Mouse (Mus musculus): Measurements from ENCODE around the gene Il6st.
A peak's percentile ranks its signal among the peaks of the same experiment; 100 is the strongest.

The Il6st gene

GRCm38 (mm10) chr13:112486676-112487075, 22.8 kb downstream of the Il6st start:
- no peak for DNase-seq

DNA sequence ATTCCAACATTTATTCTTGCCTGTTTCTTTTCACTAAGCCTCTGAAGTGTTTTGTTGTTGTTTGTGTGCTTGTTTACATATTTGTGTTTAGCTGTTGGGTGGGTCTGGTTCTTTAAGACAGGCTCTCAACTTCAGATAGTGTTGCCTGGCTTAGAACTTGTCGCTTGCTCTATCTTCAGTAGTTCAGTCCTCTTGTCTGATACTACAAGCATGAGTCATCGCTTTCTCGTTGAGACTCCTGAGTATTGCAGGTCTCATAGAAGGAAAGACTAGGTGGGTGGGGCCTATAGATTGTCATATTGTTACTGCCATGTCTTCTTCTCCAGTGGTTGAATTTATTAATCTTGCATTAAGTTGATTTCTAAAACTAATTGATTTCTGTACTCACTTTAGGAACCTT, 26.2 kb downstream of the Il6st start:
- no peak for DNase-seq

DNA sequence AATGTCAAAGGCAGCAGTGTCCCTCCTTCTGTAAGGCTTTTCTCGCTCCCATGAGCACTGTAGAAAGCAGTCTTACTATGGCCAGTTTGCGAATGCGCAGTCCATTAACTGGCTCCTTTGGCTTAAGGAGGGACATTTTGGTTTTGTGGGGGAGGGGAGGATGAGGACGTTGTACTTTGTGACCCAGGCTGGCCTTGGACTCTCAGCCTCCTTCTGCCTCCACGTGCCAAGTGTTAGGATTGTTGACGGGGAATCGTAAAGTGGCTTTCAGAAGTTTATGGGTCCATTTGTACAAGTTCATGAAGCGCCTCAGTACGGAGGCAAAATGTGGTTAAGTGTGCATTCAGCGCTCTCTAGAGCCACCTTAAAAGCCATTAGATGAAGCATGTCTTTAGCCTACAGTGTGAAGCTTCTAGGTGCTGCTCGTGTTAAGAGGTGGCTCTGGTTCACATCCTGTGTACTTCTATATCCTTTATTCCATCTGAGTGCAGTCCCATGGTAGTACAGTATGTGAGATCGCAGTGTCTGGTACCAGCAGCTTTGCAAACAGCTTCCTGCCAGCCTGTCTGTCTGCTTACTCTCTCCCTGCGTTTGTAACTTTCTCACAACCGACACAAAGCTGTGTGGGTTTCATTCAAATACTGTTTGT, 27.9 kb downstream of the Il6st start:
- DNase-seq = peak; percentile 50 to 56

DNA sequence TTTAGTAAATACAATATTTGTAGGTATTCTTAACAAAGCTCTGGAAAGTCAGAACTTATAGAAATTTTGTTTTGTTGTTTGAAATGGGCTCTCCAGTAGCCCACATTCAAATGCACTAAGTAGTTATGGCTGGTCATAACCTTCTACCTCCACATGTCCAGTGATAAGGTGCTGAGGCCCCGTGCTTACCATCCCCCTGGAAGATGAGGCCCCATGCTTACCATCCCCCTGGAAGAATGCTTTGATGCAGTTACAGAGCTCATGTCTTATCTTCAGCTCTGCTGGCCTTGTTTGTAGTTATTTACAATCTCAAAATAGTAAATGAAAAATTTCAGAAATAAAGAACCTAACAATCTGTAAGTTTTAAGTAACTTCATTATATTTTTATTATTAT, 28.4 kb downstream of the Il6st start:
- DNase-seq = no peak

GRCm38 (mm10) chr13:112494590-112494989, 30.7 kb downstream of the Il6st start:
- no peak for DNase-seq

DNA sequence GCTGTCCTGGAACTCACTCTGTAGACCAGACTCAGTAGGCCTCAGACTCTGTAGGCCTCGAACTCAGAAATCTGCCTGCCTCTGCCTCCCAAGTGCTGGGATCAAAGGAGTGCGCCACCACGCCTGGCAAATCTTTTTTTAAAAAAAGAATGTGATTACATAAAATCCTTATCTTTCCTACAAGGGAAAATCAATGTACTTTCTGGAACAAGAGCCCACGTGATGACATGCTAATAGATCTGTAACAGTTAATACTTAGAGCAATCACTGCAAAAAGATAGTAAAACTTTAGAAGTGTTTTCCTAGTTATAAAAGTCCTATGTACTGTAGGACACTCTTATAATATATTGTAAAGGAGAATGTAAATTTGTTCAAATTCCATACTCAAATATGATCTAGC, 36.2 kb downstream of the Il6st start:
- DNase-seq = no peak

- DNase-seq = no peak
Observed at GRCm38 (mm10) chr13:112500466-112500865, 36.6 kb downstream of the Il6st start.

DNA sequence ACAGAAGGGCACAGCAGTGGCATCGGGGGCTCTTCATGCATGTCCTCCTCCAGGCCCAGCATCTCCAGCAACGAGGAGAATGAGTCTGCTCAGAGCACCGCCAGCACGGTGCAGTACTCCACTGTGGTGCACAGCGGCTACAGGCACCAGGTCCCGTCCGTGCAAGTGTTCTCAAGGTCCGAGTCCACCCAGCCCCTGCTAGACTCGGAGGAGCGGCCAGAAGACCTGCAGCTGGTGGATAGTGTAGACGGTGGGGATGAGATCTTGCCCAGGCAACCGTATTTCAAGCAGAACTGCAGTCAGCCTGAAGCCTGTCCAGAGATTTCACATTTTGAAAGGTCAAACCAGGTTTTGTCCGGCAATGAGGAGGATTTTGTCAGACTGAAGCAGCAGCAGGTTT, 40.0 kb downstream of the Il6st start:
- no peak for DNase-seq

- DNase-seq = no peak
Observed at GRCm38 (mm10) chr13:112505436-112505835, 41.6 kb downstream of the Il6st start.

GRCm38 (mm10) chr13:112506766-112507165, 42.9 kb downstream of the Il6st start:
- no peak for DNase-seq

DNA sequence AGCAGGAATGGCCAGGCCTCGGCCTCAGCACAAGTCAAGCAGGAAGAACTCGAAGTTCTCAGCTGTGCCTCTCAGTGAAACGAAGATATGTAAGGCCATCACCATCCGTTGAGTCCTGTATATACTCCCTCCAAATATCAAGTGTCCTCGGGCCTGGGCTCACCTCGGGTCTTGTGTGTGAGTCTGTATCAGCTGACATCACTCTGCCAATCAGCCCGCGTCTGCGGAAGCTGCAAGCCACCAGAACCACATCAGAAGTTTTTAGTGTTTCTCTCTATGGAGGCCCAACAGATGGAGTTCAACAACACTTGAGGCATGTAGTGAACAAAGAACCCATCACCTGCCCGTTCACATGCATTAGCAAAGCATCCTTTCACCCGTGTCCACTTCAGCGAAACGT, 43.8 kb downstream of the Il6st start:
- DNase-seq = no peak

DNA sequence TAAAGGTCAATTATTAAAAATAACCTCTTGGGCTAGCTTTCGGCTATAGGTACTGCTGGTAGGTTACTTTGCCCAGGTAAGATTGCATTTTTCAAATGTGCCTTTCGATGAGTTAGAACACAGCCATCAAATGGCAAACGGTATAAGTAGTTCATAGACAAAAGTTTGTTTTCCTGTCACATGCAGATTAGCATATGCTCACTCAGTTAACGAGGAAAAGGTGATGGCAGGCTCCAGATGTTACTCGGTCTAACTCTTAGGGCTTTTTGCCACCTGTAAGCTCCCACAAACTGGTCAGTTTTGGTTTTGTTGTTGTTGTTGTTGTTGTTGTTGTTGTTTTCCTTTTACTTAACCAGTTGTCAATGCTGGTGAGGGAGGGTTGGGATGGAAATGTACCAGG, 44.6 kb downstream of the Il6st start:
- DNase-seq = no peak

- peak; percentile 30 to 61 for DNase-seq
Observed at GRCm38 (mm10) chr13:112509465-112509864, 45.6 kb downstream of the Il6st start.

GRCm38 (mm10) chr13:112510437-112511212, 46.8 kb downstream of the Il6st start:
- DNase-seq = no peak

GRCm38 (mm10) chr13:112511261-112511660, 47.4 kb downstream of the Il6st start:
- DNase-seq = peak in 1 of 2 experiments; percentile 25

DNA sequence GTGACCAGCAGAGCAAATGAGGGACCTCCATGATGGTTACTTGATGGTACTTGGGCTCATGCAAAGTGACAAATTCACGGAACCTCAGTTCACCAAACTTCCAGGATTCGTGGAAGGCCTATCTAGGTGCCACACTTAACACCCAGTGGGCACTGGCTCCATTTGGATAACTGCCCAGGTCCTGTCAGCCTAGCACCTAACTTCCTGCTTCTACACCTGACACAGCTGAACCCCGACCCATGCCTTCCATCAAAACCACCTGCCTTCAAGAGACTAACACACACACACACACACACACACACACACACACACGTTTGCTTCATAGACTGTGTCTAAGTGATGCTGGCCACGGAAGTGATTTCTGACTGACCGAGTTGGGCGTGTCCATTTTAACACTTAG, 47.9 kb downstream of the Il6st start:
- DNase-seq = no peak

DNA sequence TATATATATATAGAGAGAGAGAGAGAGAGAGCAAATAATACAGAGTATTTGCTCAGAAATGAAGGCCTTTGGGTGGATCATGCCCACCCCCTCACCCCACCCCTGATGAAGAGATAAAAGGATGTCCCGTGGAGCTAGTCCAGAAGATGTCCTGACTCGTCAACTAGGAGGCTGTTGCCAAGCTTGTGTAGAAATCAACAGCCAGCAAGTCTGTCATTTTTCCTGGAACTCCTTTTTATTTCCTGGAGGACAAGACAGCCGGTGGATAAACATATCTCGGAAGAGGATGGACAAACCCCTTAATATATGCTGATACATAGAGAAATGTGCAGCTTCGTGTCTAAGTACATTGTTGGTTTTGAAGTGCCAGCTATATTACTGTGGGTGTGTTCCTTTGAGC, 49.0 kb downstream of the Il6st start:
- DNase-seq = no peak

- DNase-seq = no peak
Observed at GRCm38 (mm10) chr13:112514546-112514945, 50.7 kb downstream of the Il6st start.

DNA sequence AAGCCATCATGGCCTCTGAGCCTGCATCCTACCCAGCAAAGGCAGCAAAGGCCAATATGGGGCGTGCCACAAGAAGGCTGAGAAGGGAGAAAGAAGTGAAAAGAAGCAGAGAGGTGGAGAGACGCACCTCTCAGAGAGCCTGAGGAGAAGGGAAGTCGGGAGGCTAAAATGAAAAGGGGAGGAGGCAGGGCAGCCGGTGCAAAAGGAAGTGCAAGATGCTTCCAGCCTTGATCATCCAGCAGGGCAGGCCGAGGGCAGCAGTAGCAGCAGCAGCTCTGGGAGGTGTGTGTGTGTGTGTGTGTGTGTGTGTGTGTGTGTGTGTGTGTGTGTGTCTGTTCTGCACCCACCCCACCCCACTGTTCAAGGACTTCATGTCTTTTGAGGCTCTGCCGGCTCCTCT, 58.4 kb downstream of the Il6st start:
- DNase-seq = no peak

- DNase-seq = no peak
Observed at GRCm38 (mm10) chr13:112522896-112523295, 59.0 kb downstream of the Il6st start.

- peak in 1 of 2 experiments; percentile 28 for DNase-seq
Observed at GRCm38 (mm10) chr13:112523346-112523970, 59.6 kb downstream of the Il6st start.

DNA sequence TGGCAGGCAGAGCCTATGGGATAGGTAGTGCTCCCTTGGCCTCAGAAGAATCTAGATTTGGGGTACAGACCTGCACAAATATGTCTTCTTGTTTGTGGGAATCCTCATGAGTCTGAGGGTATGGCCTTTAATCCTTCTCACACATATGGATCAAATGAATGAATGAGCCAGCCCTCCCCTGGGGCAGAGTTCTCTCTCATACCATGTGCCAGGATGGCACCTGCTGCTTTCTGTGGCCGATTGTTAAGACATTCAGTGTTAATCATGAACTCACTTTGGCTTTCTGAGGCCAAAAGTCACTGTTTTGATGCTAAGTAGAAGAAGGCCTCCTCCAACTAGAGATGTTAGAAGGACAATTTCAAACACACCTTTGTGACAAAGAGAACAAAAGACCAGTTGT, 63.3 kb downstream of the Il6st start:
- DNase-seq = peak; percentile 66 to 70

DNA sequence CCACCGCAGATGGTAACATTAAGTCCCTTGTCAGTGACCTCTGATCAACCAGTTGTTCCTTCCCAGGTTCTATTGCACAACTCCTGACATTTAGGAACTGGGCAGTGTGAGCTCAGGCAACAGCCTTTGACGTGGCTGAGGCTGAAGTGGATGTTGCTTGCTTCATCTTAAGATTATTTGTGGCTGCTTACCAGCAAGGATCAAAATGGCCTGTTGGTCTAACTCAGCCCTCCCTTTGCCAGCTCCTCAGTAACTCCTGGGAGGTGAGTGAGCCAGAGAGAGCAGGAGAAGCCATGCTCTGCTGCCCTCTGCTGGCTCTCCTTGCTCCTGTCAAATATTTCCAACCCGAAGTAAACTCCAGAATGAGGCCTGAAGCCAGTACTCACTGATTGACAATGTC, 66.0 kb downstream of the Il6st start:
- peak; percentile 73 to 87 for DNase-seq

DNA sequence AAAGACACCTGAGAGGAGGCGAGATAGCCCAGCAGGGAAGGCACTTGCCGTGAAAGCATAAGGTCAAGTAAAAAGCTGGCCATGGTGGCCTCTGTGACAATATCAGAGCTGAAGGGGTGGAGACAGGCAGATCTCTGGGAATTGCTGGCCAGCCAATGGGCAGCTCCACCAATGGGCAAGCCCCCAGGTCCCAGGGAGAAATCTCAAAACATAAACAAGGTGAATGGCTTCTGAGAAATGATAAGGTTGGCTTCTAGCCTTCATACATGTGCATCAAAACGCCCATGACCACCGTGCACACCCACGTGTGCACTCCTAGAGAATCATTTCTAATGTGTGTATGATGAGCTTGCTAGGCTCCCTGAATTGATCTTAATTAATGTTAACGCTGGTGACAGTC, 68.4 kb downstream of the Il6st start:
- DNase-seq = no peak

All from kidney, adult 8-10 months (tissue).